Mouse (Mus musculus) forebrain, embryonic 14.5 days (tissue): ENCODE measurements at regions not wholly inside any gene's neighbourhood (a gene's known extent, or its start where the extent isn't known, plus 50 kb on each side); places are given as distances from the start of the nearest gene placed in this dataset.

Experiments used
- ATAC-seq: fragments of 200-750 bp; cut with Nextera tagmentation; 2 replicates; pipeline ENCODE4 v1.8.0; 2017; ENCODE audit warnings: mild to moderate bottlenecking, moderate library complexity
- DNase-seq: peaks from one replicate; pipeline ENCODE4 v3.0.0-alpha.2; 2015; ENCODE audit warnings: low spot score
- H3K27ac ChIP-seq: fragments of 300-500 bp; sonication (generic); 2 replicates; pipeline ENCODE4 v1.5.1; 2014; ENCODE audit warnings: low read depth, mild to moderate bottlenecking, control low read depth, low read length, moderate library complexity
- H3K27me3 ChIP-seq: fragments of 300-500 bp; sonication (generic); replicated peaks from 2 replicates; pipeline ENCODE4 v1.6.1; 2014; ENCODE audit warnings: low read length, control low read depth, mixed read lengths; ENCODE audit not compliant: control insufficient read depth, insufficient read depth
- H3K36me3 ChIP-seq: fragments of 300-500 bp; sonication (generic); 2 replicates; pipeline ENCODE4 v1.6.1; 2014; ENCODE audit warnings: low read length, control low read depth; ENCODE audit not compliant: control insufficient read depth, insufficient read depth
- H3K4me1 ChIP-seq: fragments of 300-500 bp; sonication (generic); 2 replicates; pipeline ENCODE4 v1.6.1; 2014; ENCODE audit warnings: antibody characterized with exemption, low read length, control low read depth; ENCODE audit not compliant: control insufficient read depth, insufficient read depth
- H3K4me2 ChIP-seq: fragments of 300-500 bp; sonication (generic); 2 replicates; pipeline ENCODE4 v1.6.1; 2014; ENCODE audit warnings: mild to moderate bottlenecking, control low read depth, low read length
- H3K4me3 ChIP-seq: fragments of 300-500 bp; sonication (generic); 2 replicates; pipeline ENCODE4 v1.5.1; 2014; ENCODE audit warnings: low read depth, low read length, control low read depth
- H3K9ac ChIP-seq: fragments of 300-500 bp; sonication (generic); 2 replicates; pipeline ENCODE4 v1.6.1; 2014; ENCODE audit warnings: mild to moderate bottlenecking, low read length, control low read depth, moderate library complexity
- H3K9me3 ChIP-seq: fragments of 300-500 bp; sonication (generic); replicated peaks from 2 replicates; pipeline ENCODE4 v1.6.1; 2016; ENCODE audit warnings: low read length, control low read depth, mixed read lengths; ENCODE audit not compliant: control insufficient read depth
- WGBS: fragments of 180-500 bp; shearing (Covaris S2); extraction: QIAGEN DNeasy Blood & Tissue Kit; methylation state at CpG from one replicate; pipeline ENCODE4 v1.1.7; 2014; 5-methylcytosine and 5-hydroxymethylcytosine counted together

GRCm38 (mm10) chr3:17201773-17202172, 746.4 kb upstream of the Cypt12 start:
- Histone ChIP-seq H3K36me3 (no peaks in the 10 kb centered on the region), H3K4me2 (no peak overlapping the region), H3K27ac (no peak overlapping the region), H3K4me3 (no peak overlapping the region), H3K9me3 (no peaks in the 10 kb centered on the region), H3K27me3 (no peaks in the 10 kb centered on the region), H3K9ac (no peak overlapping the region), H3K4me1 (no peaks in the 10 kb centered on the region)
- WGBS = 58% methylated on average over 3 of the region's 3 CpGs
- DNase-seq (peak; percentile 78), ATAC-seq (peak; percentile 78; the same call in 1 of the 2 replicates)

- H3K27ac ChIP-seq = no peak overlapping the region
- peak; percentile 20 for DNase-seq
- ATAC-seq = no peak
These were observed 734.2 kb upstream of the Cypt12 start for GRCm38 (mm10) chr3:17214031-17214430.

GRCm38 (mm10) chr3:17216825-17217224, 731.4 kb upstream of the Cypt12 start:
- Histone ChIP-seq H3K4me2 (no peak overlapping the region), H3K27me3 (no peaks in the 10 kb centered on the region), H3K27ac (no peak overlapping the region), H3K36me3 (no peaks in the 10 kb centered on the region), H3K4me3 (no peak overlapping the region), H3K4me1 (no peaks in the 10 kb centered on the region), H3K9me3 (no peaks in the 10 kb centered on the region), H3K9ac (no peak overlapping the region)
- 87% methylated on average over 2 of the region's 2 CpGs for WGBS
- ATAC-seq = no peak
- DNase-seq = no peak

More at GRCm38 (mm10) chr3:17214031-17214430, 734.2 kb upstream of the Cypt12 start:
- no peak overlapping the region for H3K4me3 ChIP-seq
- 69% methylated on average over 3 of the region's 3 CpGs for WGBS
- H3K36me3 ChIP-seq = no peaks in the 10 kb centered on the region
- no peak overlapping the region for H3K9ac ChIP-seq
- H3K9me3 ChIP-seq = no peaks in the 10 kb centered on the region
- H3K4me2 ChIP-seq = no peak overlapping the region
- H3K4me1 ChIP-seq = no peaks in the 10 kb centered on the region
- H3K27me3 ChIP-seq = no peaks in the 10 kb centered on the region

GRCm38 (mm10) chr3:17238407-17238806, 709.8 kb upstream of the Cypt12 start:
- 10% methylated on average over 1 of the region's 1 CpGs for WGBS
- no peak for DNase-seq
- Histone ChIP-seq H3K27ac (no peak overlapping the region), H3K9ac (no peak overlapping the region), H3K4me1 (no peaks in the 10 kb centered on the region), H3K27me3 (no peaks in the 10 kb centered on the region), H3K9me3 (no peaks in the 10 kb centered on the region), H3K4me2 (no peak overlapping the region), H3K36me3 (no peaks in the 10 kb centered on the region), H3K4me3 (no peak overlapping the region)
- no peak for ATAC-seq

- no peak for ATAC-seq
- no peak overlapping the region for H3K4me3 ChIP-seq
- no peaks in the 10 kb centered on the region for H3K4me1 ChIP-seq
- no peak overlapping the region for H3K4me2 ChIP-seq
- H3K9me3 ChIP-seq = no peaks in the 10 kb centered on the region
- no peak overlapping the region for H3K9ac ChIP-seq
- H3K27ac ChIP-seq = no peak overlapping the region
- DNase-seq = no peak
- no peaks in the 10 kb centered on the region for H3K36me3 ChIP-seq
- H3K27me3 ChIP-seq = no peaks in the 10 kb centered on the region
These were observed 689.8 kb upstream of the Cypt12 start for GRCm38 (mm10) chr3:17258397-17258796.

- Histone ChIP-seq H3K36me3 (no peaks in the 10 kb centered on the region), H3K4me1 (no peaks in the 10 kb centered on the region), H3K9ac (no peak overlapping the region), H3K9me3 (no peaks in the 10 kb centered on the region), H3K4me2 (no peak overlapping the region), H3K27ac (no peak overlapping the region), H3K27me3 (no peaks in the 10 kb centered on the region), H3K4me3 (no peak overlapping the region)
- ATAC-seq = no peak
- 77% methylated on average over 3 of the region's 3 CpGs for WGBS
- DNase-seq = no peak
These were observed 689.1 kb upstream of the Cypt12 start for GRCm38 (mm10) chr3:17259093-17259492.

GRCm38 (mm10) chr3:17281231-17281630, 667.0 kb upstream of the Cypt12 start:
- peak; percentile 52 for DNase-seq
- H3K27ac ChIP-seq = no peak overlapping the region

GRCm38 (mm10) chr3:17282881-17283280, 665.3 kb upstream of the Cypt12 start:
- DNase-seq (peak; percentile 4), ATAC-seq (no peak)
- Histone ChIP-seq H3K36me3 (no peaks in the 10 kb centered on the region), H3K27ac (no peak overlapping the region), H3K9me3 (no peaks in the 10 kb centered on the region), H3K4me3 (no peak overlapping the region), H3K4me1 (no peaks in the 10 kb centered on the region), H3K27me3 (no peaks in the 10 kb centered on the region), H3K9ac (no peak overlapping the region), H3K4me2 (no peak overlapping the region)
- 79% methylated on average over 3 of the region's 3 CpGs for WGBS

More at GRCm38 (mm10) chr3:17281231-17281630, 667.0 kb upstream of the Cypt12 start:
- Histone ChIP-seq H3K27me3 (no peaks in the 10 kb centered on the region), H3K9me3 (no peaks in the 10 kb centered on the region), H3K9ac (no peak overlapping the region), H3K36me3 (no peaks in the 10 kb centered on the region), H3K4me1 (no peaks in the 10 kb centered on the region), H3K4me3 (no peak overlapping the region), H3K4me2 (no peak overlapping the region)
- WGBS = 10% methylated on average over 6 of the region's 6 CpGs
- peak; percentile 57; the same call in 1 of the 2 replicates for ATAC-seq

- Histone ChIP-seq H3K4me3 (no peak overlapping the region), H3K27ac (no peak overlapping the region), H3K9ac (no peak overlapping the region), H3K4me2 (no peak overlapping the region), H3K27me3 (0 out of 2 replicates have a peak, but pooled peaks cover 2% of the 10 kb centered on the region), H3K4me1 (peaks cover 3% of the 10 kb centered on the region; the same call in 1 of the 2 replicates), H3K9me3 (no peaks in the 10 kb centered on the region), H3K36me3 (no peaks in the 10 kb centered on the region)
- ATAC-seq = peak; percentile 18; the same call in 1 of the 2 replicates
- peak; percentile 60 for DNase-seq
These were observed 630.7 kb upstream of the Cypt12 start for GRCm38 (mm10) chr3:17317523-17317922.
